Mouse (Mus musculus) CH12.LX (cell line): Measurements from ENCODE around the gene Bmpr1a.

Experiments
- BHLHE40 ChIP-seq: IDR thresholded peaks from 2 replicates; pipeline ENCODE4 v1.6.1; 2011; ENCODE audit warnings: mild to moderate bottlenecking, low read depth, low read length, improper control_type of control experiment
- CHD2 ChIP-seq: IDR thresholded peaks from 2 replicates; pipeline ENCODE4 v1.6.1; 2011; ENCODE audit warnings: low read length, improper control_type of control experiment
- CTCF ChIP-seq, 2 experiments: IDR thresholded peaks in 1 of 2; conservative IDR thresholded peaks in 1 of 2; 2 replicates each; pipeline ENCODE4 v1.5.1; 2011 to 2012; ENCODE audit warnings: low read depth in 2 of 2, low read length in 2 of 2, improper control_type of control experiment in 1 of 2, inconsistent platforms in 1 of 2, mild to moderate bottlenecking in 1 of 2, moderate library complexity in 1 of 2
- EP300 ChIP-seq: IDR thresholded peaks from 2 replicates; pipeline ENCODE4 v1.6.1; 2011; ENCODE audit warnings: low read length, improper control_type of control experiment
- GABPA ChIP-seq: IDR thresholded peaks from 2 replicates; pipeline ENCODE4 v1.6.1; 2012; ENCODE audit warnings: low read depth, low read length, improper control_type of control experiment, inconsistent platforms; ENCODE audit not compliant: insufficient replicate concordance
- IRF4 ChIP-seq: IDR thresholded peaks from 2 replicates; pipeline ENCODE4 v1.6.1; 2014; ENCODE audit warnings: low read depth, mild to moderate bottlenecking, inconsistent platforms, low read length, improper control_type of control experiment
- MAX ChIP-seq: IDR thresholded peaks from 2 replicates; pipeline ENCODE4 v1.6.1; 2011; ENCODE audit warnings: low read length, improper control_type of control experiment
- POLR2A ChIP-seq: IDR thresholded peaks from 2 replicates; pipeline ENCODE4 v1.6.1; 2011; ENCODE audit warnings: low read depth, mild to moderate bottlenecking, improper control_type of control experiment, low read length
- TCF12 ChIP-seq: IDR thresholded peaks from 2 replicates; pipeline ENCODE4 v1.6.1; 2014; ENCODE audit warnings: low read depth, mild to moderate bottlenecking, inconsistent platforms, low read length, improper control_type of control experiment
- USF1 ChIP-seq: IDR thresholded peaks from 2 replicates; pipeline ENCODE4 v1.6.1; 2014; ENCODE audit warnings: low read depth, mild to moderate bottlenecking, inconsistent platforms, low read length, improper control_type of control experiment
- ZC3H11A ChIP-seq: IDR thresholded peaks from 2 replicates; pipeline ENCODE4 v1.6.1; 2012; ENCODE audit warnings: low read depth, mild to moderate bottlenecking, inconsistent platforms, low read length, improper control_type of control experiment
- ZMIZ1 ChIP-seq: IDR thresholded peaks from 2 replicates; pipeline ENCODE4 v1.6.1; 2012; ENCODE audit warnings: low read depth, mild to moderate bottlenecking, inconsistent platforms, low read length, improper control_type of control experiment

DNA sequence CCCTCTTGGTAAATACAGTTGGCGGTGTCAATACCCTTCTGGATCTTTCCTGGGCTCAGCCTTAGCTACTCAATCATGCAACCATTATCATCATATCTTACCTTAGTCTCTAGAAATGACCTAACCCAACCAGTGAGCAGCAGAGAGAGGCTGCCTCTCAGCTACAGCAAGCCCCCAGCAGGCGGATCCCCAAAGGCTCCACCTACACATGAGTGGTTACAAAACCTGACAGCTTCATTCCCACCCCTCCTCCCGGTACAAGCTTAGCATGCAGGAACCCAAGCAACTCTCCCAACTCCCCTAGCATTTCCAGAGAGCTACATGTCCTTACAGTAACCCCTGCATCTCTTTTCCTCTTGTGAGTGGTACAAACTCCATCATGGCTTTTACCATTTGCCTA, 103.1 kb downstream of the Bmpr1a start:
- TF ChIP-seq ZMIZ1, result no peak
- no peak for TF ChIP-seq USF1
- no peak for TF ChIP-seq POLR2A
- TF ChIP-seq GABPA, result no peak
- TF ChIP-seq CTCF (conservative IDR thresholded peaks at IDR 0.05 in 1 of 2, IDR thresholded peaks at IDR 0.05 in 1 of 2; ENCODE audit: low read depth in 2 of 2, low read length in 2 of 2), result no peak
- TF ChIP-seq BHLHE40, result no peak
- no peak for TF ChIP-seq TCF12
- TF ChIP-seq ZC3H11A, result no peak
- TF ChIP-seq MAX, result no peak
- TF ChIP-seq IRF4, result no peak
- TF ChIP-seq EP300, result no peak
- no peak for TF ChIP-seq CHD2
